Mouse (Mus musculus) hindbrain, postnatal 0 days (tissue): ENCODE results near the gene Barhl2. TPM values are rescaled to one million over a fixed set of nuclear protein-coding genes. Genes with fewer than 3 reads are reported as not detected.

Source experiments
- ATAC-seq: fragments of 200-750 bp; cut with Nextera tagmentation; 2 replicates; pipeline ENCODE4 v1.8.0; 2017; ENCODE audit warnings: mild to moderate bottlenecking, moderate TSS enrichment, moderate library complexity
- DNase-seq: peaks from one replicate; pipeline ENCODE4 v3.0.0-alpha.2; 2015; ENCODE audit warnings: low spot score
- H3K27ac ChIP-seq: fragments of 300-500 bp; sonication (generic); 2 replicates; pipeline ENCODE4 v1.5.1; 2014; ENCODE audit warnings: mild to moderate bottlenecking
- H3K27me3 ChIP-seq: fragments of 300-500 bp; sonication (generic); 2 replicates; pipeline ENCODE4 v1.6.1; 2014; ENCODE audit warnings: low read length, mixed read lengths; ENCODE audit not compliant: insufficient read depth
- H3K36me3 ChIP-seq: fragments of 300-500 bp; sonication (generic); 2 replicates; pipeline ENCODE4 v1.6.1; 2014; ENCODE audit warnings: low read length, mixed read lengths; ENCODE audit not compliant: insufficient read depth
- H3K4me1 ChIP-seq: fragments of 300-500 bp; sonication (generic); 2 replicates; pipeline ENCODE4 v1.6.1; 2014; ENCODE audit warnings: antibody characterized with exemption, low read length, mixed read lengths; ENCODE audit not compliant: insufficient read depth
- H3K4me2 ChIP-seq: fragments of 300-500 bp; sonication (generic); 2 replicates; pipeline ENCODE4 v1.6.1; 2014; ENCODE audit warnings: low read depth, mild to moderate bottlenecking, low read length, moderate library complexity, mixed read lengths
- H3K4me3 ChIP-seq: fragments of 300-500 bp; sonication (generic); 2 replicates; pipeline ENCODE4 v1.5.1; 2014; ENCODE audit warnings: low read length
- H3K9ac ChIP-seq: fragments of 300-500 bp; sonication (generic); replicated peaks from 2 replicates; pipeline ENCODE4 v1.6.1; 2014; ENCODE audit warnings: mild to moderate bottlenecking, low read length, moderate library complexity, mixed read lengths
- H3K9me3 ChIP-seq: fragments of 300-500 bp; sonication (generic); 2 replicates; pipeline ENCODE4 v1.6.1; 2016; ENCODE audit warnings: low read length, mixed read lengths
- CTCF ChIP-seq: IDR thresholded peaks from 2 replicates; pipeline ENCODE4 v1.5.1; 2016; ENCODE audit warnings: antibody characterized with exemption, control low read depth, low read depth
- WGBS: fragments of 180-500 bp; shearing (Covaris S2); extraction: QIAGEN DNeasy Blood & Tissue Kit; methylation state at CpG from one replicate; pipeline ENCODE4 v1.1.7; 2014; 5-methylcytosine and 5-hydroxymethylcytosine counted together
- polyA plus RNA-seq: library from polyadenylated mRNA; unstranded; fragments of >200 nt; fragmentation: Nextera tagmentation; extraction: Ambion mirVana; gene quantifications from 2 replicates; pipeline ENCODE4 v1.2.1, GENCODE M21; 2015
- total RNA-seq: library from RNA; depleted of rRNA; stranded (reverse); fragments of >200 nt; gene quantifications from 2 replicates; pipeline ENCODE4 v1.2.3, GENCODE M21; 2014

Gene Barhl2
- total and polyA plus RNA-seq, 2 experiments from 2014 or later, result 2.1 to 14.9 TPM

GRCm38 (mm10) chr5:106450426-106451160 lies 7.4 kb downstream of the Barhl2 start:
- no peak for ATAC-seq
- no peak overlapping the region; the same call in 1 of the 2 replicates for H3K4me2 ChIP-seq
- 19% methylated on average over 5 of the region's 5 CpGs for WGBS
- no peaks in the 10 kb centered on the region for H3K9me3 ChIP-seq
- no peaks in the 10 kb centered on the region for H3K4me1 ChIP-seq
- no peak overlapping the region for H3K9ac ChIP-seq
- no peak for TF ChIP-seq CTCF
- H3K27me3 ChIP-seq, result peaks cover 58% of the 10 kb centered on the region
- H3K36me3 ChIP-seq, result no peaks in the 10 kb centered on the region
- H3K27ac ChIP-seq, result no peak overlapping the region
- DNase-seq, result no peak
- H3K4me3 ChIP-seq, result no peak overlapping the region

GRCm38 (mm10) chr5:106449720-106450425 lies 8.1 kb downstream of the Barhl2 start:
- H3K9ac ChIP-seq, result no peak overlapping the region
- no peak overlapping the region for H3K27ac ChIP-seq
- no peak for DNase-seq
- H3K4me2 ChIP-seq, result no peak overlapping the region
- WGBS, result 17% methylated on average over 4 of the region's 4 CpGs
- no peaks in the 10 kb centered on the region for H3K9me3 ChIP-seq
- no peaks in the 10 kb centered on the region for H3K4me1 ChIP-seq
- H3K36me3 ChIP-seq, result no peaks in the 10 kb centered on the region
- H3K27me3 ChIP-seq, result peaks cover 56% of the 10 kb centered on the region
- no peak for ATAC-seq
- H3K4me3 ChIP-seq, result no peak overlapping the region
- no peak for TF ChIP-seq CTCF

- H3K4me1 ChIP-seq, result no peaks in the 10 kb centered on the region
- no peak for DNase-seq
- no peak for ATAC-seq
- 2% methylated on average over 6 of the region's 6 CpGs for WGBS
- no peak overlapping the region for H3K9ac ChIP-seq
- H3K9me3 ChIP-seq, result no peaks in the 10 kb centered on the region
- H3K27me3 ChIP-seq, result peaks cover 45% of the 10 kb centered on the region
- 0 out of 2 replicates have a peak overlapping the region, but pooled peaks have one; percentile 25 for H3K4me2 ChIP-seq
- TF ChIP-seq CTCF, result no peak
- no peak overlapping the region for H3K27ac ChIP-seq
- H3K4me3 ChIP-seq, result no peak overlapping the region
- H3K36me3 ChIP-seq, result no peaks in the 10 kb centered on the region
Measured at GRCm38 (mm10) chr5:106448798-106449125, 9.2 kb downstream of the Barhl2 start.

- Histone ChIP-seq H3K36me3 (no peaks in the 10 kb centered on the region), H3K4me1 (no peaks in the 10 kb centered on the region), H3K4me3 (0 out of 2 replicates have a peak overlapping the region, but pooled peaks have one; percentile 7), H3K9me3 (no peaks in the 10 kb centered on the region), H3K4me2 (peak overlapping the region; percentile 25; the same call in 1 of the 2 replicates), H3K27me3 (peaks cover 41% of the 10 kb centered on the region), H3K27ac (no peak overlapping the region), H3K9ac (no peak overlapping the region)
- ATAC-seq (0 out of 2 replicates have a peak, but pooled peaks have one; percentile 25), DNase-seq (peak; percentile 33)
- WGBS, result 5% methylated on average over 50 of the region's 50 CpGs
- no peak for TF ChIP-seq CTCF
Measured at GRCm38 (mm10) chr5:106447951-106448797, 9.8 kb downstream of the Barhl2 start.

- H3K9me3 ChIP-seq, result no peaks in the 10 kb centered on the region
- H3K9ac ChIP-seq, result no peak overlapping the region
- H3K4me2 ChIP-seq, result no peak overlapping the region
- no peaks in the 10 kb centered on the region for H3K36me3 ChIP-seq
- no peaks in the 10 kb centered on the region for H3K4me1 ChIP-seq
- TF ChIP-seq CTCF, result no peak
- WGBS, result 44% methylated on average over 14 of the region's 14 CpGs
- H3K4me3 ChIP-seq, result no peak overlapping the region
- peaks cover 41% of the 10 kb centered on the region for H3K27me3 ChIP-seq
- no peak overlapping the region for H3K27ac ChIP-seq
- DNase-seq, result no peak
- no peak for ATAC-seq
Measured at GRCm38 (mm10) chr5:106447091-106447820, 10.7 kb downstream of the Barhl2 start.

- Histone ChIP-seq H3K4me2 (no peak overlapping the region), H3K9me3 (no peaks in the 10 kb centered on the region), H3K9ac (no peak overlapping the region), H3K27ac (no peak overlapping the region), H3K4me3 (no peak overlapping the region), H3K36me3 (no peaks in the 10 kb centered on the region), H3K4me1 (no peaks in the 10 kb centered on the region), H3K27me3 (peaks cover 41% of the 10 kb centered on the region)
- DNase-seq (peak; percentile 62), ATAC-seq (0 out of 2 replicates have a peak, but pooled peaks have one; percentile 61)
- 3% methylated on average over 8 of the region's 8 CpGs for WGBS
- no peak for TF ChIP-seq CTCF
Measured at GRCm38 (mm10) chr5:106446593-106446992, 11.4 kb downstream of the Barhl2 start.
